Mouse (Mus musculus) heart, postnatal 0 days (tissue): ENCODE measurements at regions not wholly inside any gene's neighbourhood (a gene's known extent, or its start where the extent isn't known, plus 50 kb on each side); places are given as distances from the start of the nearest gene placed in this dataset.

Source experiments
- CTCF ChIP-seq: IDR thresholded peaks from 2 replicates; pipeline ENCODE4 v1.5.1; 2016; ENCODE audit warnings: antibody characterized with exemption, control low read depth, low read depth
- EP300 ChIP-seq: IDR thresholded peaks from 2 replicates; pipeline ENCODE4 v1.6.1; 2016; ENCODE audit warnings: antibody characterized with exemption, low read depth

- TF ChIP-seq EP300 (no peak), CTCF (no peak)
Measured at GRCm38 (mm10) chr12:12655184-12655583, 286.5 kb downstream of the Mycn start.
